Mouse (Mus musculus): ENCODE data around the gene Cdh5. TPM values are rescaled to one million over a fixed set of nuclear protein-coding genes. Genes with fewer than 3 reads are reported as not detected.
A peak's percentile ranks its signal among the peaks of the same experiment; 100 is the strongest.
"Not testable (repeated sequence)": the region's sequence is repeated elsewhere in the genome, so short reads cannot be mapped to it uniquely, and the experiment has no call there.

The Cdh5 gene
- total RNA-seq, 2 experiments from 2014 or later, result 16.1 to 19.5 TPM

DNA sequence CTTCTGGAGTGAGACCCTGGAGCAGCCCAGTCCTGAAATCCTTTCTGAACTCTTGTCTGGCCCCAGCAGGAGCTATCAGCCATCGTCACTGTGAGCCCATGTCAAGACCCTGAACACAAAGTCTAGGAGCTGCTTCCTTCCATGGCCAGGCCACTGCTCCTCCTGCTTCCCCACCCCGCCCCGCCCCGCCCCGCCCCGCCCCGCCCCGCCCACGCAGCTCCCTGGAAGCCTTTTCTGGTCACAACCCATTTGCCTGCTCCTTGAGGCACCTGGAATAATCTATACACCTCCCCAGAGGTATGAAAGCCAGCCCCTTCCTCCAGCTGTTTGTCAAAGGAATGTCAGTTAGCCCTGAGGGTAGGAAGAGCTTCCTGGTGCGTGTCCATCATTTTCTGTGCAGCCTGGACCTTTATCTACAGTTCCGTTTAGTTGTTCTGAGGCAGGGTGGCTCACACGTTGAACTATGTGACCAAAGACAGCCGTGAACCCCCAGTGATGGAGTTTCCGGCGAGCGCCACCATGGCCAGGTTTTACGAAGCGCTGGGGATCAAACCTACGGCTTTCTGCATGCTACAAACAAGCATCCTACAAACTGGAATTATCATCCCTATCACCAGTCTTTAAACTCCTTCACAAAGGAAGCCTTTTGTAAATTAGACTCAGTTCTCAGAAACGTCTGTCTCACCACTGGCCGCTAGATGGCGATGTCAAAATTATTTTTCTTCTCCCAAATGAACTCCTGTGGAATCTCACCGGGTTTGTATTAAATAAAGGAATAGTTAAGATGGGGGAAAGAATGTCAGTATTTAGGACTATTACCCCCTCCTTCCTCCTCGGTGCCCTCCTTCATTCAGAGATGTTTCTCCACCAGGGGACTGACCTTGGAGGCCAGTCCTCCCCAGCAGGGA, 10.2 kb upstream of the Cdh5 start:
- DNase-seq (ENCODE audit: low spot score in 2 of 2), result peak; percentile 46 to 61

DNA sequence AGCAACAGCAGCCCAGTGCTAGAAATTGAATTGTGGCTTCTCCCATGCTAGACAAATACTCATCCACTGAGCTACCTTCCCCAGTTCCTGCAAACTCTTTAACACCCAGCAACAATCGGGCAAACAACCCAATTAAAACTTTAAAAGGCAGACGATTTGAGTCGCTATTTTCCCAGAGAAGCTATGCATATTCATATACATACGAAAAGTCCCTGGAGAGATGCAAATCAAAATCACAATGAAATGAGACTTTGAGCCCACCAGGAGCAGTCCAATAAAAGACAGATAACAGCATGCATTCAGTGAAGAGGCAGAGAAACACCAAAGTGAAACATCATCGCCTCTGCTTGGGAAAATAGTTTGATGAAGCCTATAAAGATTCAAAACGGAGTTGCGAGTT, 8.1 kb upstream of the Cdh5 start:
- DNase-seq (ENCODE audit: low spot score in 2 of 2), result no peak

DNA sequence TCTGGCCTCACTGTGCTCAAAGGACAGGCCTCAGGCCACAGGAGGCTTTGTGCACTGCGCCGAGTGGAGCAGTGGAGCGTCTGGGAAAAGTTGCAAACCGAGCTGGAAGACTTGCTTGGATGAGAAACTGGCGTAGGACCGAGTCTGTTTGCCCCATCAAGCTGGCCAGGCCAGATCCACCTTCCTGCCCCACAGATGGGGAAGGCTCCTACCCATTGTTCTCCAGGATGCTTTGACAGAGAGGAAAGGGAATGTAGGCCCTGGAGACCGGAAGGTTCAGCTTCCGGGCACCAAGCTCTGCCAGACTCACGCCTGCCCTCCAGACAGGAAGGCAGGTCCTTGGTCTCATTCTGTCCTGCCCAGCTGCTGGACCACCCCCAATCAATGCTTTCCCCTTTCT, 5.8 kb upstream of the Cdh5 start:
- DNase-seq (ENCODE audit: low spot score in 2 of 2), result no peak

DNA sequence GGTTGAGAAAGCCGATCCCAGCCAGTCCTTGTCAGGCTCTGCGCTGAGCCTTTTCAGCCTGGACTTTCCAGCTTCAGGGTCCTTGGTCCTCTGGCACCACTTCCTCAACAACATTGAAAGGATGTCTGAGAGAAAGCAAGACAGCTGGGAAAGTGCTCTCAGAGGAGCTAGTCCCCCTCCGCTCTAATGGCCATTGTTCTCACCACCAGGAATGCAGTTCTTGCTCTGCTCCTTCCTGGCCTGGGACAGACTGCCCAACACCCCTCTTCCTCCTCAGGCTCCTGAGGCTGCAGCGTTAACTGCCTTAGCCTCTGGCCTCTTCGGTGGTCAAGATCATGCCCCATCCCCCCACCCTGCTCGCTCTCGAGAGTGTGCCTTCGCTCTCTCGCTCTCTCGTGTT, 4.8 kb upstream of the Cdh5 start:
- DNase-seq (ENCODE audit: low spot score in 2 of 2), result no peak

DNA sequence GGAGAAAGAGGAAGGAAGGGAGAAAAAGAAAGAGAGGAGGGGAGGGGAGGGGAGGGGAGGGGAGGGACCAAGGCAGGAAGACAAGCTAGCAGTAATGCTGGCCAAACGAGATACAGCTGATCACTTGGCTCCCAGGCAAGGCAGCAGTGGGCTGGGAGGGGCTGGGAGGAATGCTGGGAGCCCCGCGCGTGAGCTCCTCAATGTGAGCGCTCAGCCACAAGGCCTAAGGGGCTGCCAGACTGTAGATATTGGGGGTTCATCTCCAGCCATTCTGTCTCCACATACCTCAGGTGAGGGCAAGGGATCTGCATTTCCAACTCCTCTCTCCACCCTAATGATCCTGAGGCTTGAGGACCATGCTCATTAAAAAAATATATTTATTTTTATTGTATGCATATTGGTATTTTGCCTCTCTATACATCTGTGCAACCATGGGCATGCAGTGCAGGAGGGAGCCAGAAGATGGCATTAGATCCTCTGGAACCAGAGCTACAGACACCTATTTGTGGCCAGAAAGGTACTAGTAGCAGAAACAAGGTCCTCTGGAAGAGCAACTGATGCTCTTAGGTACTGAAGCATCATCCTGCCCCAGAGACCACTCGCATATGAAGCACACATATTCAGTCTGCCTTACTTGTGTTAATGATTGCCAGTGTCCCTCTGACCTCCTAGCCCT, 2.6 kb upstream of the Cdh5 start:
- peak in 1 of 2 experiments; percentile 39 for DNase-seq (ENCODE audit: low spot score in 2 of 2)

DNA sequence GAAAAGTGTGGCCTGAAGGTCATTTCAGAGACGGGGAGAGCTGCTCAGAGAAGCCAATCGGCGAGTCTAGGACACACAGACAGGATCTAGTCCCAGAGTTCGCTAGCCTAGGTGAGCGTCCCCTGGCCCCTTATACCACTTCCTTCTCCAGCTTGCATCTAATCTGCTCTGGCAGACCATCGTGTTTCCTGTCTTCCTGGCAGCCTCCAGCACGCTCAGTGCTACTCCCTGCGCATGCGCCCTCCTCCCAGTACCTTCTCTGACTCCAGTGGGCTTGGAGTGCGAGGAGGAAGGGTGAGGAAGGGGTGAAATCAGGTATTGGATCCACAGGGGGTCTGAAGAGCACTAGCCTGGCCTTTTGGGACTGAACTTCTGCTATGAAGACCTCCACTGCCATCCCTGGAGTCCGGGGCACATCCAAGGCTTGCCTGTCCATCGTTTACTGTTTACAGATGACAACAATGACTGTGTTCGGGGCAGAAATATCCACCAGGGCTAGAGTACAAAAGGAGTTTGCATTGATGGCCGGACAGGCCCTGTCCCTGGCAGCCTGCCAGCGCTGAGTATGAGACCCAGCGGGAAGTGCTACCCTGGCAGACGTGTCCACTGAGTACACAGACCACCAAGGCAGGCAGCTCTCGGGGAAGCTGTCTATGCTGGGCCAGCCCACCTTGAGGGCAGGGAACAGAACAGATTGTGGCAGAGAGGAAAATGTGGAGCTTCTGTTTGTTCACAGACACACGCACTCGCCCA, 1.9 kb upstream of the Cdh5 start:
- peak in 1 of 2 experiments; percentile 44 for DNase-seq (ENCODE audit: low spot score in 2 of 2)

DNA sequence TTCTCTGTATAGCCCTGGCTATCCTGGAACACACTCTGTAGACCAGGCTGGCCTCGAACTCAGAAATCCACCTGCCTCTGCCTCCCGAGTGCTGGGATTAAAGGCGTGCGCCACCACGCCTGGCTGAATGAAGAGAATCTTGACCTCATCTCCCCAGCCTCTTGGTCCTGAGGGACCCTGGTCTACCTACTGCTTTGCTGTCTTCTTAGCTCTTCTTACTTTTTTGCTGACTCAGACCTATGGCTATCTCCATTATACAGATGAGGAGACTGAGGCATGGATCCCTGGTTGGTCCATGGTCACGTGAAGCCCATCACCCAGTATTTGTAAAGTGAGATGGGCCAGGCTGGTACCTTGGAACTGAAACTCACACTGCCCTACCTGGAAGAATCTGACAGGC, 701 bp upstream of the Cdh5 start:
- not testable (repeated sequence) for DNase-seq (ENCODE audit: low spot score in 2 of 2)

DNA sequence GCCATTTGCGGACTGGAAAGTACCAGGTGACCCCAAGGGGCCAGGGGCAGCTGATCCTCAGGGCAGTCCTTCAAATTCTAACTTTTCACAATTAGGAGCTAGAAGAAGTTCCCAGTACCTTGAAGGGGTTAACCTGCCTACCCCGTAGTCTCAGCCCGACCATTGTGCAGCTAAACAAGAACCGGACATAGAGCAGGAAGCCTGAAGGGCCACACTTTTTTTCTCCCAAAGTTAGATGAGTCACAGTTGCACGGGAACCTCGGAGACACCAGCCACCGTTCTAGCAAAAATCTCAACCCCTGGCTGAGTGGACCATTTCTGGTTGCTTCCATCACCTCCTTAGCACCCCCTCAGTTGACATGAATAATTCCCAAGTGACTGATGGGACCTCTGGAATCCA, 2.0 kb downstream of the Cdh5 start:
- no peak for DNase-seq (ENCODE audit: low spot score in 2 of 2)

DNA sequence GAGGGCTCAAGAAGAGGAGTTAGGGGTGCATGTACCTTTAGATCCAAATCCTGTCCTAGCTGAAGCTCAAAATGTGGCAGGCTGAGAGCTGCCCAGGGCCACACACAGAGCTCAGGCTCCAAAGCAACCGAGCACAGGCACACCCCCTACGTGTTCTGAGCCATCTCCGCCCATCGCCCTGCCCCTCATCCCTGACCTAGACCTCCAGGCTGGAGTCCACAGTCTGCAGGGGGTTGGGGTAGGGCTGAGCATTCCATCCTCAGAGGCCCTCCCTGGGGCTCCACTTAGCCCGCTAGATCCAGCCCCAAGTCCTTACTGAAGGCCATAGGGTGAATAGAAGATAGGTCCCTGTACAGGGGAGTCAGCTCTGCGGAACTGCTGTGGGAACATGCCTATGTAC, 4.3 kb downstream of the Cdh5 start:
- DNase-seq (ENCODE audit: low spot score in 2 of 2), result no peak

DNA sequence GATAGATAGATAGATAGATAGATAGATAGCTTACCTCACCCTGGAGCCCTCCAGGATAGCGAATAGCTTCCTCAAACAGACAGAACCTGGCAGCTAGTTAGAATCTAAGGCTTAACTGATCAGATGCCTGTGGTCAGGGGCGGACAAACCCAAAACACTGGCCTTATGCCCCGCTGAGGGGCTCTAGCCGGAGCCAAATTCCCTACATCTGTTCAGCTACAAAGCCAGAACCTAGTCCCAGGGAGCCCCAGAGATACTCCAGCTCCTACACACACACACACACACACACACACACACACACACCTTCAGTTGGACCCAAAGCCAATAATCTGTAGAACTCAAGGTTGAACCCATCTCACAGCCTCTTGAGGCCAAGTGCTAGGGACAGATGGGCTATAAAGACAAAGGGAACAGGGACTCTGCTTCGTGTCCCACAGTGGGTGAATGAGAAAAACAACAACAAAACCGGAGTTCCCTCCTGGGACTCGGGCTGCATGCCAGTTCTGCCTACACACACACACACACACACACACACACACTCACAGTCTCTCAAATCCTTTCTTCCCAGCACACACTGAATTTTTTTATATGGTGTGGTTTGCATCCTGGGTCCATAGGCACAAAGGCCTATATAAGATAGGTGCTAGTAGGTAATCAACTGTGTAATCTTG, 5.0 kb downstream of the Cdh5 start:
- peak; percentile 17 to 27 for DNase-seq (ENCODE audit: low spot score in 2 of 2)

DNA sequence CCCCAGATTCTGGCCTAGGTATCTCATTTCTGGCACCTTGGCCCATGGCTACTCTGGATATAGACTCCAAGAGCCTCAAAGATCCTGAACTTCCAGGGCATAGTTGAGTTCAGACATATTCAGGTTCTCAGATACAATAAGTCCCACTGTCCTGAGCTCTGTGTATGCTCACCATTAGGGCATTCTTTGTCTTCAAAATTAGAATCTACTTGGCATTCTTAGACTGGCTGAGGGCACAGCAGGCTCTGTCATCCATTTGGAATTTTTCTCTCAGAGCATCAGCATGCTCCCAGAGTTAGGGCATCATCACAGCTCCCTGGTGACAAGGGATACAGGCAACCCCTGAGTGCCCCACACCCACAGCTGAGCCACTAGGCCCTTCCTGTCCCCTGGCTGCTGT, 5.7 kb downstream of the Cdh5 start:
- no peak for DNase-seq (ENCODE audit: low spot score in 2 of 2)

DNA sequence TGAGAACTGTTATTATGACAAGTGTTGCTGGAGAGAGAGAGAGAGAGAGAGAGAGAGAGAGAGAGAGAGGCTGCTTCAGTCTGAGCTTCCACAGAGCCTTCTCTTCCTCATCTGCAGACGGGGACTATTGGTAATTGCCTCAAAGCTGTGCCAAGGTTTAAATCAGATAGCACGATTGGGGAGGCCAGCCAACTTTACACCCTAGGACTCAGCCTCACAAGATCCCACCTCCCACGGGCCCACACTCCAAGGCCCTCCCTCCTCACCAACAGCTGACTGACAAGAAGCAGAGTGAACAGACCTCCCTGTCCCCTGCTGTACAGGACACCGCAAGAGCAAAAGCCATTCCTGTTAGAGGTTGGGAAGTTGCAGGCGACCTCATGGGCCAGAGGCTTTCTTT, 6.6 kb downstream of the Cdh5 start:
- DNase-seq (ENCODE audit: low spot score in 2 of 2), result no peak

DNA sequence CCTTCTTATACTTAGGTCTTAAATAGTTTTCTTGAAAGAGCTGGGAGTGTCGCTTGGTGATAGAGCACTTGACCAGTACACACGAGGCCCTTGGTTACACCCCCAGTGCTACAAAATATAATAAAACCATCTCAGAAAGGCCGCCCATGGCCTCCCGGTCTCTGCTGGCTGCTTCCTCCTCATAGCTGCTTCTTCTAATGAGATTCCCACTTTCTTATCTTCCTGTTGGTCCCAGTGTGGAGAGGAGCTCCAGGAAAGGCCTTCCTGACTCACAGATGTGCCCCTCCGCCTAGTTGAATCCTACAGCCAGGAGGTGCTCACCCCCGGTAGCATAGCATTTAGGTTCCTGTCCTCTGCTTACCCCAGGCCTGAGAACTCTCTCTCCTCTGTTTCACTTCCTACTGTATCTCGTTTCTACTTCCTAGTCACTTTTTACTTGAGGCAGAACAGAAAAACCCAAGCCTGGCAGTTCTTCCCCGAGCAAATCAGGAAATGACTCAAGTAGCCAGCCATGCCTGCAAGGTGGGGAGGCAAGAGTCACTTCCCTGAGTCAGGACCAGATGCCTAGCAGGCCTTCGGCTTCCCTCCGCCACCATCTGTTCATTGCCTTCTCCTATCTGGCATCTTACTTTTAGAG, 9.2 kb downstream of the Cdh5 start:
- DNase-seq (ENCODE audit: low spot score in 2 of 2), result no peak

DNA sequence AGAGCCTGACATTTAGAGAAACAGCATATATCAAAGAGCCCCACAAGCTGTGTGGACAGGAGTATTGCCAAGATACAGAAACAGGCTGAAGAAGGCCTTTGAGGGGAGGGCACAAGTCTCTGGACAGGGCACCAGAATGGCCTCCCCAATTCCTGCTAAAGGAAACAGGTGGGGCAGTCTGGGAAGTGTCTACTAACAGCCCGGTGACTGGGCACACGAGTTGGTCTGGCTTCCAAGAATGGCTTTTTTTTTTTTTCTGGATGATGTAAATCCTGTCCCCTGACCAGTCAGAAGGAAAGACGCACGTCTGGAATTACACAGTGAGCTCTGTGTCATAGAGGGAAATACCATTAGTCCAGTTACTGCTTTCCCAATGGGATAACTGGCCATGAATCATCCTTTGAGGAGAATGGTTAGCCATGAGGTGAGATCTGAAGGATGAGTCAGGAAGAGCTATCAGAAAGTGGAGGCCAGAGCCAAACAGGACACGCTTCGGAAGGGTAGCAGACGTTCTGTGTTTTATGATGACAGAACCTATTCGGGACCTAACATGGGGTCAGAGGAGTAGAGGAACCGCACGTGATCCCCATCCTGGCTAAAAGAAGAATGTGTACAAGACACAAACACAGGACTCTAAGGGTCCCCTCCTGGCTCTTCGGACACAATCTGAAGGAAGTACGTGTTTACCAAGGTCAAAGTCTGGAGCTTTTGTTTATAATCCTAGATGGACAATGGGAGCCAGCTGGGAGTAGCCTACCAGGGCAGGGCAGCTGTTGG, 20.4 kb downstream of the Cdh5 start:
- DNase-seq (ENCODE audit: low spot score in 2 of 2), result no peak

DNA sequence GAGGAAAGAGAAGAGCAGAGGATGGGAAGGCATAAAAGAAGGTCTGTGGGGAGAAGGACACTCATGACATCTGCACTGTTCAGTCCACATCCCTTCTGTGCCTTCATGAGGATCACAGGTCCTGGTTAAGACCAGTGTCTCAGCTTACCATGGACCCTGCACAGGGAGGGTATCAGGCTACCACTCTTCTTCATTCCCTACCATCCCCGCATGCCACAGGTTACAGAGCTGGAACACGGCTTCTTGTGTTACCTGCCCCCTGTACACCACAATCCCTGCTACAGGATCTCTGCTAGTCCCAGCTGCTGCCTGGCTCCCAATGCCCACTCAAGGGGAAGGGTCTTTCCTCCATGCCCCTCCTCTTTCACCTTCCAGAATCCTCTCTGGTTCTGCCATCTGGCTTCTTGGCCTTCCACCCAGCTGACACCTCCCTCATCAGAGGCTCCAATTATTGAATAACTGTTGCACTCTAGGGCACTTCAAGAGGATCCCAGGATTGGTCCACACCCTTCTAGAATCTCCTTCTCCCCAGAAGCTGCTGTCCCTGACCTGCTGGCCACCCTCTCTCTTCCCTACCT, 21.7 kb downstream of the Cdh5 start:
- DNase-seq (ENCODE audit: low spot score in 2 of 2), result no peak

DNA sequence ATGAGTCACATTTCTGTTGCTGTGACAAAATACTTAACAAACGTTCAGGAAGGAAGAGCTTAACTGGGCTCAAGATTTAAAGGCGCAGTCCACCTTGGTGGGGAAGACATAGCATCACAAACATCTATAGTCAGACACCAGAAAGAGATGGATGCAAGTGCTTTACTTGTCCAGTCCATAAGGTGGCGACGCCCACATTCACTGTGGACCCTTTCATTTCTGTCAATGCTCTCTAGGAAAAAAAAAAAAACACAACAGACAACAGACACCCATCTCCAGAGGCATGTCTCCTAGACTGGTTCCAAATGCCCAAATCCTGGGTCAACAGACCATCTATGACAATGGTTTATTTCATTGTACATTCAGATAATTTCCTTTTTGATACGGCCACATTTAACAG, 23.1 kb downstream of the Cdh5 start:
- no peak for DNase-seq (ENCODE audit: low spot score in 2 of 2)

DNA sequence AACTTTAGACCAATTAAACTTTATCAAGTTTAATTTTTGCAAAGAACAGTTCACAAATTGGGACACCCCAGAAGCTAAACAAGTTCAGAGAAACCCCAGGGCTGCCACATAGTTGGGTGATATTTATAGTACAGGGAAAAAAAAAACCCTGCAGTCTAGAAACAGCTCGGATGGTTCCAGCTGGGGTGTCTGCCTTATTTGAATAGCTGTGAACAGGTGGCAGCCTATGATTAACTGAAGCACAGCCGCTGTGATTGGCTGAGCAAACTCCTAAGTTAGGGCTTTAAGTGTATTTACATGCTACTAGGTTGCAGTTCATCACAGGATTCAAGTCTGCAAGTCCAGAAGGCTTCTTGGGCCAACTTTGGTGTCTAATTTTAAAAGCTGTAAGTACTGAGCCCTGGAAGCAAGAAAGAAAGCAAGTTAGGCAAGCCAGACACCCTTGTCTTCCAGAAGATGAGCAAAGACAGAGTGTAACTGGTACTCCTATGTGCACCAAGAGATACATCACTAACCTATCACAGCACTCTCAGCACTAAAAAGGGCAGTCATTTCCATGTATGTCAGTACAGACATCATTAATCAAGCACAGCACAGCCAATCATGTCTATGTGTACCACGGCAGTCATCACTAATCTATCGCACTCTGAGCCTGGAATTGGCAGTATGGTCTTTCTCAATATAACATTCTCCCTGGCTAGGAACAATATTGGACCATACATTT, 25.9 kb downstream of the Cdh5 start:
- DNase-seq (ENCODE audit: low spot score in 2 of 2), result peak in 1 of 2 experiments; percentile 35

DNA sequence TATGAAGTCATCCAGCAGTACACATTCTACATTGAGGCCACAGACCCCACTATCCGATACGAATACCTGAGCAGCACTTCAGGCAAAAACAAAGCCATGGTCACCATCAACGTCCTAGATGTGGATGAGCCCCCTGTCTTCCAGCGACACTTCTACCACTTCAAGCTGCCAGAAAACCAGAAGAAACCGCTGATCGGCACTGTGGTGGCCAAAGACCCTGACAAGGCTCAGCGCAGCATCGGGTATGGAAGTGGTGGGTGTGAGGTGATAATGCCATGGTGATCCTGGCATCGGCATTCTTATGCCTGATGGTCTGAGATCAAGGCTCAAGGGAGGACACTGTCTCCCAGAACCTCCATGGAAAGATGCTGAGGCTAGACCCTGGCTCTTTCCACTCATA, 29.5 kb downstream of the Cdh5 start:
- no peak for DNase-seq (ENCODE audit: low spot score in 2 of 2)

DNA sequence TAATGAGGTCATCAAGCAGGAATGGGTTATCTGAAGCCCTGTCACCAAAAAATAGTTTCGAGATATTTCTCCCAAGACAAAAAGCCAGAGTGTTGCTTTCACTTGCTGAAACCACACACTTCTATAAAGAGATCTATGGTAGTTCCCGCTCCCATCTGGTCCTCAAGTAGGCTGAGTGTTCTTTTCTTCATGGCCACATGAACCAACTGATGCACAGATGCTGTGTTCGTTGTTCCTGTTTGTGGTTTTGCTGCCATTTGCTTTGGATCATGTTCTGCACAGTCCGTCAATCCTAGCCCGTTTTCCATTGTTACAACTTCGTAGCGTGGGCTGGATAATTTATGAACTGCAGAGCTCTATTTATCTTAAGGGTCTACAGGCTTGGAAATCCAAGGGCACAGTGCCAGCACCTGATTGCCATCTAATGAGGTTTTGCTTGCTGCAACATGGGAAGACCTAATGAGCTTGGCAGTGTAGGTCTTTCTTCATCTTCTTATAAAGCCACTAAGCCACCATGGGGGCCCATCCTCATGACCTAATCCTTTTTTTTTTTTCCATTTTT, 30.1 kb downstream of the Cdh5 start:
- no peak for DNase-seq (ENCODE audit: low spot score in 2 of 2)
